Mouse (Mus musculus) lung, postnatal 10 days (tissue): ENCODE data around the gene Vmn1r49.
"Not testable (repeated sequence)": the region's sequence is repeated elsewhere in the genome, so short reads cannot be mapped to it uniquely, and the experiment has no call there.

Experiments
- DNase-seq: peaks from one replicate; pipeline ENCODE4 v3.0.0; 2021

The Vmn1r49 gene

GRCm38 (mm10) chr6:90078406-90078805 lies at the start of gene Vmn1r49:
TSS of gene Vmn1r49 (minus strand) at chr6:90078506.
- DNase-seq: no peak

- DNase-seq: not testable (repeated sequence)
Observed at GRCm38 (mm10) chr6:90122296-90122695, 44.0 kb upstream of the Vmn1r49 start, which contains the start of gene Vmn1r51. TSS of gene Vmn1r51 (plus strand) at chr6:90122596.

GRCm38 (mm10) chr6:90101130-90101529 lies 22.8 kb upstream of the Vmn1r49 start, which contains the start of gene Vmn1r50:
TSS of gene Vmn1r50 (plus strand) at chr6:90101430.
- DNase-seq: no peak

- DNase-seq: no peak
Observed at GRCm38 (mm10) chr6:90100566-90100965, 22.3 kb upstream of the Vmn1r49 start.

- DNase-seq: not testable (repeated sequence)
Observed at GRCm38 (mm10) chr6:90036741-90037140, 41.6 kb downstream of the Vmn1r49 start, which contains the start of gene Vmn1r48. TSS of gene Vmn1r48 (minus strand) at chr6:90036841.
